Mouse (Mus musculus) erythroblast, embryonic 14.5 days (primary cell): Measurements from ENCODE around the gene Nav2.

Experiments used
- GATA1 ChIP-seq: IDR thresholded peaks from 2 replicates; pipeline ENCODE4 v1.6.1; 2012; ENCODE audit warnings: low read length, inconsistent platforms, mixed read lengths
- TAL1 ChIP-seq: IDR thresholded peaks from 3 replicates; pipeline ENCODE4 v1.6.1; 2012; ENCODE audit warnings: low read length, inconsistent platforms, mixed read lengths

GRCm38 (mm10) chr7:49378608-49379007, 470.1 kb downstream of the Nav2 start:
- TF ChIP-seq GATA1 (no peak), TAL1 (no peak)
